Mouse (Mus musculus) CD4-positive, CD25-positive, alpha-beta regulatory T cell, adult 4 months (primary cell): ENCODE results near the gene Limk2. TPM values are rescaled to one million over a fixed set of nuclear protein-coding genes. Genes with fewer than 3 reads are reported as not detected.

Experiments
- ATAC-seq: one replicate; pipeline ENCODE4 v1.8.0; 2017
- polyA plus RNA-seq, 2 experiments: library from polyadenylated mRNA; unstranded; fragments of 100-300 nt; shearing (Covaris generic); gene quantifications; one replicate each; pipeline ENCODE4 v1.2.1; 2017

The Limk2 gene
- polyA plus RNA-seq, 2 experiments from 2014 or later, result 70.9 to 98.5 TPM

DNA sequence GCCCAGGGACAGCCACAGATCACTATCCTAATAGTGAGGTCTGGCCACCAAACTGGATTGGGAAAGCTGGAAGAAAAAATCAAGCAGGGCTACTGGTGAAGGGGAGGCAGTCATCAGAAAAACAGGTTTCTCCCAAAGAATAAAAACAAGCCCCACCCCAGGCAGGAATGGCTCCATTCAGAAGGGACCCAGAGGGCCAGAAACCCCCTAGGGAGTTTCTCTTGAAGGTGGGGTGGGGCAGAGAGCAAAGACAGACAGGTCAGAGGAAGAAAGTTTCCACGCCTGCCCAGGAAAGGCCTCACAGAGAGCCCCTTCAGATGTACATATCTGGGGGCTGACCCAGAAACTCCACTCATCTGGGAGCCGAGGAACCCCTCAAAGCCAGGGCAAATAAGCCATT lies 38.8 kb downstream of the Limk2 start:
- ATAC-seq, result no peak

- no peak for ATAC-seq
These were observed 39.5 kb downstream of the Limk2 start for GRCm38 (mm10) chr11:3369449-3369848.

DNA sequence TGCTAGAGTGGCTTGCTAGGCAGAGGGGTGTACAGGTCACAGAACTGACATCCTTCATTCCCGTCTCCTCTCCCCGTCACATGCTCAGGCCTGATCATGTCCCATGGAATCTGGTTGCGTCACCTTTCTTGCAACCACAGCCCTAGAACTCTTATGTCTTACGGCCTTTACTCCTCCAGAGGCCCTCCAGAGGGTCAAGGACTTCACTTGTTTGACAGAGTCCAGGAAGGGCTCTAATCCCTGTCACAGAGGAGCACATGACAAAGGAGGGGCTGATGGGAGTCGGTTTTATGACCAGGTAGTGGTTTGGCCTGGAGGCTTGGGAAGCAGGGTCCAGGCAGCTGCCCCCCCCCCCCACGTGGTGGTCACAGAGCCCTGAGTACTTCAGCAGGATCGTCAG lies 40.0 kb downstream of the Limk2 start:
- no peak for ATAC-seq

DNA sequence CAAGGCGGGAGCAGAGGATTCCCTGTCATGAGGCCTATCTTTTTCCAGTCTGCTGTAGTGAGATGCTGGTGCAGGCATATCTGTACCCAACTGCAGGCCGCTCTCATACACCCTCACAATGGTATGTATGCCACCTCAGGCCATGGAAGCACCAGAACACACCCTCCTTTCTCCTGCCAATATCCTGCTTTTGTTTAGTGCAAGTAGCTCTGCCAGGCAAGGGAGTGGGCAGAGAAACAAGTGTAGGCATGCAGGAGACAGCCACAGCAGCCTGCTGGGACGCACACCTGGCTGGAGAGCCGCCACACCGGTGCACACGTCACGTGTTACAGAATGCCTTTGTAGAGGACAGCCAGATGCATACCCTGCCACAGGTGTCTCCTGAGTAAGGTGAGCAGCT lies 42.6 kb downstream of the Limk2 start:
- no peak for ATAC-seq

GRCm38 (mm10) chr11:3362854-3363253 lies 46.1 kb downstream of the Limk2 start:
- no peak for ATAC-seq

DNA sequence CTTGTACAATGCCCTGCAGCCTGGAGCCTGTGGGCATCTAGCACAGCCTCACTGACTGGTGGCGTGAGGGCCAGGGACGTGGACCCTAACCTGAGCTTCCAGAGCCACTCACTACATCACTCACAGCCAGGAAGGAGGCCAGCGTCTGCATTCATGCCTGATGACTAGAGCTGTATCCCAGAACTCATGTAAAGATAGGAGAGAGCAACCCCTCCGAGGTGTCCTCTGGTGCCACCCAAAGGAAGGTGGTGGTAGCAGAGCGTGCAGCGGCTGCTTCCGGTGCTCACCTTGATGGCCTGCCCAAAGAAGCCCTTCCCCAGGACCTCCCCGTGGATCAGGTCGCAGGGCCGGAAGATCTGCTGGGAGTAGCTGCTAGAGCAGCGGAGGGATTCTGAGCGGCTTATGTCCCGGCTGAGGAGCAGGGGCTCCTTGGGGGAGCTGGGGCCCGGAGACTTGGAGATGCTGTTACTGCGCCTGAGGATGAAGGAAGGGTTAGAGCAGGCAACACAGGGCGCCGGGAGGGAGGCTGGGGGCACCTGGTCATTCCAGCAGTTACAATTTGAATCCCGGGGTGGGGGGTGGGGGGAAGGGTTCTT lies 55.9 kb downstream of the Limk2 start:
- ATAC-seq, result peak; percentile 50

DNA sequence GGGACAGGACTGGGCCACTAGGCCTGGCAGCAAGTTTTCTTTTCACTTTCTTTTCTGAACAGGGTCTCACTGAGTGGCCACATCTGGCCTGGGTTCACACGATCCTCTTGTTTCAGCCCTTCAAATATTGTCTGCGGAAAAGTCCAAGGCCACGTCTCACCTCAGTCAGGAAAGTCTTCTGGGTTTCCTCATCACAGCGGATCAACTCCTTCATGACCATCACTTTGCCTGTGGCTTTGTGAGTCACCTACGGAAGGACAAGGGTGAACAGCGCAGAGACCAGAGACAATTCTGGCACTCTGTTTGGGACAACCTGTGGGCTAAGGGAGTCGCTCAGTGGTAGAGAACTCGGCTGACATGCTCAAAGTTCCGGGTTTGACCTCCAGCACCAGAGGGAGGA lies 56.9 kb downstream of the Limk2 start:
- no peak for ATAC-seq

GRCm38 (mm10) chr11:3349343-3349695 lies 59.7 kb downstream of the Limk2 start:
- ATAC-seq, result no peak

GRCm38 (mm10) chr11:3348576-3349342 lies 60.2 kb downstream of the Limk2 start:
- ATAC-seq, result no peak

DNA sequence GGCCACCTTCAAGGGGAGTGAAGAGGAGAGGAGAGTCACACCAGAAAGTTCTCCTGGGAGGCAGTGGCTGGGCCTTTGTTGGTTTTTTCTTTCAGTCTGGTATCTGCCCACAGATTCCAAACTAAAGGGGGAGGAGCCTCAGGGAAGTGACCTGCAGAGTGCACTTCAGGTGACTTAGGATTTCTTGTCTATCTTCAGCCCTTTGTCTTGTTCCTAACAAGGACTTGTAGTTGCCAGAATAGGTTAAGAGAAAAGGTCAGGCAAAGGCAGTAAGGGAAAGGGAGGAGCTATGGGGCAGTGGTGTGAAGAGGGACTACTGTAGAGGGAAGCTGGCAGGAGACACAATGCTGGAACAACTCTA lies 61.2 kb downstream of the Limk2 start:
- no peak for ATAC-seq

- peak; percentile 61 for ATAC-seq
These were observed 61.7 kb downstream of the Limk2 start for GRCm38 (mm10) chr11:3347091-3347834.

GRCm38 (mm10) chr11:3346351-3346750 lies 62.6 kb downstream of the Limk2 start:
- ATAC-seq, result no peak

- peak; percentile 78 for ATAC-seq
These were observed 64.1 kb downstream of the Limk2 start for GRCm38 (mm10) chr11:3344916-3345315.

- no peak for ATAC-seq
These were observed 67.5 kb downstream of the Limk2 start for GRCm38 (mm10) chr11:3341476-3341875.

DNA sequence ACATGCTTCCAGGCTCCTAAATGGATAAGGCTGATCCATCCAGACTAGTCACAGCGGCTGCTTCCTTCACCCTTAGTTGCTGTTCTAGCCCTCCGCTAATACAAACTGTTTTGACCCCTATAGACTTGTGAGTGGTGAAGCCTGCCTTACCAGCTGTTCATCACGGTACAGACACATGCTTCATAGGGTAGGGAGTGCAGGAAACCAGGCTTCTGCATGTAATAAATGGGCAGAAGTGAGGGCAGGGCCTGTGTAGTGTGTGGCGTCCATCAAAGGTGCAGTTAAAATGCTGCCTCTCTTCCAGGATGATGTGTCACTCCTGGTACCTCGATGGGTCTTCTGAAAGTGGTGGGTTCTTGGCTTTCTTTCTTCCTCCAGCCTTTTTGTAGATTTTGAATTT lies 71.0 kb downstream of the Limk2 start:
- ATAC-seq, result no peak

GRCm38 (mm10) chr11:3337173-3337955 lies 71.6 kb downstream of the Limk2 start:
- no peak for ATAC-seq

DNA sequence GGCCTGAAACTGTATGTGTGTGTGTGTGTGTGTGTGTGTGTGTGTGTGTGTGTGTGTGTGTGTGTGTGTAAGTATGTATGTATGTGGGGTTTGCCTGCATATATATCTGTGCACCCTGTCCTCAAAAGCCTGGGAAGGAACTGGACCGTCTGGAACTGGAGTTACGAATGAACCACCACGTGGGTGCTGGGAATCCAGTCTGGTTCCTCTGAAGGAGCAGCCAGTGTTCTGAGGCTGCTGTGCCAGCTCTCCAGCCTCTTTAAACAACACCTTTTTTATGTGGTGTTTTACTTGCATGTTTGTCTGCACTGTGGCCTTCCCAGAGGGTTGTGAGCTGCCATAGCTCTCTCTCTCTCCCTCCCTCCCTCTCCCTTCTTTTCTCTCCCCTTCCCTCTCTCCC lies 72.4 kb downstream of the Limk2 start:
- ATAC-seq, result no peak

GRCm38 (mm10) chr11:3335651-3336216 lies 73.3 kb downstream of the Limk2 start:
- peak; percentile 69 for ATAC-seq

DNA sequence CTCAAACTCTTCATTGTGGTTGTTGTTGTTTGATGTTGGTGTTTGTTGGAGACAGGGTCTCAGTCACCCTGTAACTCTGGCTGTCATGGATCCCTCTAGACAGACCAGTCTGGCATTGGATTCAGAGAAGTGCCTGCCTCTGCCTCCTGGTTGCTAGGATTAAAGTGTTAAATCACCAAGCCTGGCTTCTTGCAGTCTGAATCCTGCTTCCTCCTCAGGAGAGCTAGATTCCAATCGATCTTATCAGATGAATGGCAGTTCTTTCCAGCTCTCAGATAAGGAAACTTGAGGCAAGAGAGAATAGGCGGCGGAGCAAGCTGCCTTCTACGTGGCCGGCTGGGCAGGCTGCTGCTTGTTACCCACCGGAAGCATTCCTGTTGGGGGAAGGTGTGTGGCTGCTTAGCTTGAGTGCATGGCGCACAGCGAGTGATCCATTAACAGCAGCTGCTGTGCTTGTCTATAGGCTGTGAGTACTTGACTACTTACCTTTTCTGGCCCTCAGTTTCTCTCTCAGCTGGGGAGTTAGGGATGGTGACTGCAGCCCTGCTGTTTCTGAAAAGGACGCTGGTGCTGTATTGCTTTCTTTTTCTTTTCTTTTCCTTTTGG lies 74.2 kb downstream of the Limk2 start:
- ATAC-seq, result no peak

- ATAC-seq, result no peak
These were observed 74.8 kb downstream of the Limk2 start for GRCm38 (mm10) chr11:3334141-3334710.

DNA sequence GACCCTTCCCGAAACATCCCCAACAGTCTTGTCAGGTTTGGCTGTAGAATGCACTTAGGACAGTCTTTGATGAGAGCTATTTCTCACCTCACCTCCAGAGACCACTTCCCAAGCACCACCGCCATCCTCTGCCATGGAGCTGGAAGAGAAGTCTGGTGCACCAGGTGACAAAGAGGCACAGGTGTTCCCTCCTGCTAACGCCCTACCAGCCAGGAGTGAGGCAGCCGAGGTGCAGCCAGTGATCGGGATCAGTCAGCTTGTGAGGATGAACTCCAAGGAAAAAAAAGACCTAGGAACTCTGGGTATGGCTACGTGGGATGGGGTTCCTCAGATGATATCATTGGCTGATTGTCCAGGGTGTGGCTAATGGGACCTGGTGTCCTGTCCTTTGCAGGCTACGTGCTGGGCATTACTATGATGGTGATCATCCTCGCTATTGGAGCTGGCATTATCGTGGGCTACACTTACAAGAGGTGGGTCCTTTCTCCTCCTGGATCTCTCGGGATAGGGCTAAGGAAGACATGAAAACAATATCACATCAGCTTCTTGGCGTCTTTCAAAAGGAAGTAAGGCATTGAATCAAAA lies 75.8 kb downstream of the Limk2 start:
- ATAC-seq, result no peak
